31 mouse cellular contexts compared by ENCODE assay signal in the genomic region with DNA sequence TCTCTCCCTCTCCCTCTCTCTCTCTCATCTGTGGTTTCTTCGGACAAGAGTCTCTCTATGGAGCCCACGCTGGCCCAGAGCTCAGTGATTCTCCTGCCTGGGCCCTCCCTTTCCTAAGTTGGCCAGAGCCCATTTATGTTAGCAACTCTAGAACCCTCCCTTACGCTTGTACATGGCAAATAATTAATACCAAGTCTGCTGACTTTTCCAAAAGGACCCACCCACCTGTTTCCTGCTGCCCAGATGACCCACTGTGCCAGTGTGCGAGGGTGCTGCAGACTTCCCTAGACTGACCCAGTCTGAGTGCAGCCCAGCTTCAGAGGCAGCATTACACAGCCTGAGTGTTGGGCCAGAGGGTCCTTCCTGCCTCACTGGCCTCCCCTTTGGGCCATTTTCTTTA. TPM values are rescaled to one million over a fixed set of nuclear protein-coding genes. Genes with fewer than 3 reads are reported as not detected.
"Had no signal": no experiment of that assay in that cellular context is flagged by ENCODE, and none has a peak within 500 bp of the region (broad histone marks: within the 10 kb centered on the region; RNA-seq: fewer than 3 reads in every experiment).

No protein-coding gene starts in this region.

- H3K27ac ChIP-seq: hindbrain, postnatal 0 days; layer of hippocampus, adult 2 months; left cerebral cortex, adult 2 months; limb, embryonic 12.5 days; limb, embryonic 15.5 days; liver, embryonic 14.5 days; midbrain, embryonic 10.5 days; neural tube, embryonic 12.5 days; neural tube, embryonic 15.5 days; stomach, postnatal 0 days had no signal

- H3K27me3 ChIP-seq: limb, embryonic 12.5 days; limb, embryonic 15.5 days; megakaryocyte, embryonic 14.5 days; neural tube, embryonic 12.5 days; neural tube, embryonic 15.5 days had no signal

- ATAC-seq: hindbrain, postnatal 0 days; inflammation-experienced regulatory T-cells, adult 6 months; intestine, embryonic 16.5 days; liver, postnatal 0 days; lung, postnatal 0 days had no signal

- H3K4me3 ChIP-seq: layer of hippocampus, adult 2 months; left cerebral cortex, adult 2 months; limb, embryonic 12.5 days; limb, embryonic 15.5 days; midbrain, embryonic 10.5 days; neural tube, embryonic 12.5 days; neural tube, embryonic 15.5 days had no signal

- H3K4me1 ChIP-seq: limb, embryonic 12.5 days; limb, embryonic 15.5 days; megakaryocyte, embryonic 14.5 days; neural tube, embryonic 12.5 days; neural tube, embryonic 15.5 days had no signal

- H3K4me2 ChIP-seq: limb, embryonic 12.5 days; limb, embryonic 15.5 days; liver, embryonic 11.5 days; lung, embryonic 14.5 days; neural tube, embryonic 12.5 days; neural tube, embryonic 15.5 days had no signal

- DNase-seq: layer of hippocampus, adult 9-11 months; left cerebral cortex, postnatal 4 days; liver, postnatal 0 days; lung, embryonic 14.5 days; lung, postnatal 36 days; midbrain, embryonic 14.5 days; right cerebral cortex, adult 18-20 months; right cerebral cortex, postnatal 14 days; right cerebral cortex, postnatal 4 days; thymus, adult 2 months; thymus, postnatal 14 days; thymus, postnatal 4 days had no signal

- H3K9me3 ChIP-seq: limb, embryonic 12.5 days; limb, embryonic 15.5 days; megakaryocyte, embryonic 14.5 days; midbrain, embryonic 10.5 days; neural tube, embryonic 12.5 days; neural tube, embryonic 15.5 days had no signal

- H3K9ac ChIP-seq: limb, embryonic 12.5 days; limb, embryonic 15.5 days; liver, embryonic 14.5 days; liver, postnatal 0 days; lung, embryonic 14.5 days; neural tube, embryonic 12.5 days; neural tube, embryonic 15.5 days had no signal

RNA-seq across cellular contexts. Expression of gene Nppa, which starts 11.7 kb away (rescaled TPM):
- total RNA-seq: layer of hippocampus, adult 2 months; layer of hippocampus, postnatal 25 days; left cerebral cortex, adult 2 months had no signal
- polyA plus RNA-seq: inflammation-experienced regulatory T-cells, adult 6 months; limb, embryonic 15.5 days; liver, embryonic 14.5 days; lung, embryonic 14.5 days had no signal

RNA-seq across cellular contexts. Expression of gene Nppb, which starts 26.6 kb away (rescaled TPM):
- total RNA-seq: hindbrain, postnatal 0 days; layer of hippocampus, adult 2 months; layer of hippocampus, postnatal 25 days; left cerebral cortex, adult 2 months; left cerebral cortex, postnatal 14 days; left cerebral cortex, postnatal 4 days had no signal
- polyA plus RNA-seq: inflammation-experienced regulatory T-cells, adult 6 months; intestine, embryonic 16.5 days; large intestine, adult 2 months; limb, embryonic 12.5 days; liver, embryonic 14.5 days; liver, postnatal 0 days; lung, embryonic 14.5 days; lung, postnatal 0 days; midbrain, embryonic 10.5 days; midbrain, embryonic 14.5 days; neural tube, embryonic 12.5 days; stomach, embryonic 14.5 days; stomach, postnatal 0 days had no signal
